Mouse (Mus musculus): ENCODE data around the gene Heg1. TPM values are rescaled to one million over a fixed set of nuclear protein-coding genes. Genes with fewer than 3 reads are reported as not detected.

Gene Heg1
- total RNA-seq, 2 experiments from 2014 or later, result 88.4 to 99.3 TPM

GRCm38 (mm10) chr16:33810002-33810401, 125.8 kb downstream of the Heg1 start:
- no peak for DNase-seq (ENCODE audit: low spot score in 2 of 2)

GRCm38 (mm10) chr16:33818413-33819165, 134.4 kb downstream of the Heg1 start:
- no peak for DNase-seq (ENCODE audit: low spot score in 2 of 2)

- DNase-seq (ENCODE audit: low spot score in 2 of 2), result peak; percentile 73 to 85
Measured at GRCm38 (mm10) chr16:33820269-33821178, 136.4 kb downstream of the Heg1 start.

Other genes starting within 250 kb of the Heg1 start
- under 1 TPM; 0.52 TPM for gene Slc12a8, start 167.0 kb upstream of the Heg1 start, total RNA-seq (2021)
- under 1 TPM; 0.10 to 0.16 TPM for gene Muc13, start 109.7 kb downstream of the Heg1 start, total RNA-seq (2021)
- 10 to 100 TPM; 50.2 to 56.0 TPM for gene Itgb5, start 145.3 kb downstream of the Heg1 start, total RNA-seq (2021)